Mouse (Mus musculus): ENCODE results near the gene Ccdc51. TPM values are rescaled to one million over a fixed set of nuclear protein-coding genes. Genes with fewer than 3 reads are reported as not detected.

Gene Ccdc51
- polyA plus RNA-seq, 1 experiment from 2014 or later, result 13.1 TPM

GRCm38 (mm10) chr9:109049996-109050673 lies 32.2 kb upstream of the Ccdc51 start:
- Histone ChIP-seq H3K4me1 (ENCODE audit: control insufficient read depth, insufficient read depth, low read depth, low read length) (peaks cover 5% of the 10 kb centered on the region), H3K36me3 (ENCODE audit: control insufficient read depth, insufficient read depth, low read length) (no peaks in the 10 kb centered on the region), H3K27me3 (replicated peaks; ENCODE audit: control insufficient read depth, insufficient read depth, low read length) (no peaks in the 10 kb centered on the region), H3K27ac (ENCODE audit: low read depth, low read length) (no peak overlapping the region), H3K4me3 (ENCODE audit: low read length) (no peak overlapping the region), H3K4me2 (ENCODE audit: low read length) (no peak overlapping the region), H3K9me3 (ENCODE audit: control insufficient read depth, low read length) (no peaks in the 10 kb centered on the region), H3K9ac (ENCODE audit: low read depth, low read length) (no peak overlapping the region)
- whole genome bisulfite sequencing, result 82% methylated on average over 9 of the region's 9 CpGs
- ATAC-seq, result no peak

DNA sequence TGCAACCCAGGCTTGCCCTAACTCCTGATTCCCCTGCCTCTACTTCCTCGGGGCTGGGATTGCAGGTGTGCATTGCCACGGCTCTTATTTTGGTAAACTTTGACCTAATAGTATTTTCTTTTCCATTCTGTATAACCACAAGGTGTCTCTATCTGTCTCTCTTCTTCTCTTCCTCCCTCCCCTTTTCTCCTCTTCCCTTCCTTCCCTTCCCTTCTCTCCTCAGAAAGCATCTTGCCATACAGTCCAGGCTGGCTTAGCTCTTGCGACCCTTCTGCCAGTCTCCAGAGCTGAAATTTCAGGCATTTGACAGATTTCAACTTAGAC lies 31.7 kb upstream of the Ccdc51 start:
- Histone ChIP-seq H3K36me3 (ENCODE audit: control insufficient read depth, insufficient read depth, low read length) (no peaks in the 10 kb centered on the region), H3K27me3 (replicated peaks; ENCODE audit: control insufficient read depth, insufficient read depth, low read length) (no peaks in the 10 kb centered on the region), H3K4me2 (ENCODE audit: low read length) (no peak overlapping the region), H3K4me1 (ENCODE audit: control insufficient read depth, insufficient read depth, low read depth, low read length) (peaks cover 9% of the 10 kb centered on the region), H3K9ac (ENCODE audit: low read depth, low read length) (no peak overlapping the region), H3K9me3 (ENCODE audit: control insufficient read depth, low read length) (no peaks in the 10 kb centered on the region), H3K27ac (ENCODE audit: low read depth, low read length) (no peak overlapping the region), H3K4me3 (ENCODE audit: low read length) (no peak overlapping the region)
- ATAC-seq, result no peak
- 86% methylated on average over 3 of the region's 3 CpGs for WGBS

DNA sequence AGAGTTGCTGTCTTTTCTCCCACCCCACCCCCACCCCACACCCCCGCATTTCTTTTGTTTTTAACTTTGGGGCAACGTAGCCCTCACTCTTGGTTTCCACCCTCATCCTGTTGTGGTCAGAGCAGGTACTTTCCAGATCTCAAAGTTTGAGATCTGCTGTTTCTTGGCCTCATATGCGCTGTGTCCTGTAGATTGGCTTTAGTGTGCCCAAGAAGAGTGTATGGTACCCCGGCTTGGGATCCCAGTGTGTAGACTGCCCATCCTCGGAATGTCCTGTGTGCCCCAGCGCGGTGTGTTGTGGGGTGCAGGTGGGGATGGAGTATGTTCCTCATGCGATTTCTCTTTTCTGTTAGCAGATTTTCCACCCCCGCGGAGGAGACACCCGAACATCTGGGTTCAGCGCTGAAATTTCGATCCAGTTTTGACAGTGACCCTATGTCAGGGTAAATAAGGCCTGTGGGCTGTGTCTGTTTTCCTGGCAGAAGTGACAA lies 31.2 kb upstream of the Ccdc51 start:
- Histone ChIP-seq H3K4me1 (ENCODE audit: control insufficient read depth, insufficient read depth, low read depth, low read length) (peaks cover 9% of the 10 kb centered on the region), H3K4me3 (ENCODE audit: low read length) (no peak overlapping the region), H3K36me3 (ENCODE audit: control insufficient read depth, insufficient read depth, low read length) (0 out of 2 replicates have a peak, but pooled peaks cover under 1% of the 10 kb centered on the region), H3K27me3 (replicated peaks; ENCODE audit: control insufficient read depth, insufficient read depth, low read length) (no peaks in the 10 kb centered on the region), H3K4me2 (ENCODE audit: low read length) (no peak overlapping the region), H3K9me3 (ENCODE audit: control insufficient read depth, low read length) (no peaks in the 10 kb centered on the region), H3K9ac (ENCODE audit: low read depth, low read length) (no peak overlapping the region), H3K27ac (ENCODE audit: low read depth, low read length) (no peak overlapping the region)
- no peak for ATAC-seq
- 88% methylated on average over 13 of the region's 13 CpGs for WGBS

GRCm38 (mm10) chr9:109051651-109052489 lies 30.4 kb upstream of the Ccdc51 start:
- H3K27me3 ChIP-seq (replicated peaks; ENCODE audit: control insufficient read depth, insufficient read depth, low read length), result no peaks in the 10 kb centered on the region
- H3K4me2 ChIP-seq (ENCODE audit: low read length), result no peak overlapping the region
- no peak overlapping the region for H3K27ac ChIP-seq (ENCODE audit: low read depth, low read length)
- no peak overlapping the region for H3K9ac ChIP-seq (ENCODE audit: low read depth, low read length)
- 87% methylated on average over 9 of the region's 10 CpGs for WGBS
- no peak overlapping the region for H3K4me3 ChIP-seq (ENCODE audit: low read length)
- peaks cover 9% of the 10 kb centered on the region for H3K4me1 ChIP-seq (ENCODE audit: control insufficient read depth, insufficient read depth, low read depth, low read length)
- no peak for ATAC-seq
- no peaks in the 10 kb centered on the region for H3K9me3 ChIP-seq (ENCODE audit: control insufficient read depth, low read length)
- H3K36me3 ChIP-seq (ENCODE audit: control insufficient read depth, insufficient read depth, low read length), result peaks cover 6% of the 10 kb centered on the region

GRCm38 (mm10) chr9:109052490-109053260 lies 29.6 kb upstream of the Ccdc51 start:
- H3K4me3 ChIP-seq (ENCODE audit: low read length), result no peak overlapping the region
- H3K27ac ChIP-seq (ENCODE audit: low read depth, low read length), result no peak overlapping the region
- no peak overlapping the region for H3K4me2 ChIP-seq (ENCODE audit: low read length)
- H3K9me3 ChIP-seq (ENCODE audit: control insufficient read depth, low read length), result no peaks in the 10 kb centered on the region
- H3K4me1 ChIP-seq (ENCODE audit: control insufficient read depth, insufficient read depth, low read depth, low read length), result peaks cover 9% of the 10 kb centered on the region
- H3K27me3 ChIP-seq (replicated peaks; ENCODE audit: control insufficient read depth, insufficient read depth, low read length), result no peaks in the 10 kb centered on the region
- H3K9ac ChIP-seq (ENCODE audit: low read depth, low read length), result no peak overlapping the region
- H3K36me3 ChIP-seq (ENCODE audit: control insufficient read depth, insufficient read depth, low read length), result peaks cover 8% of the 10 kb centered on the region
- no peak for ATAC-seq
- whole genome bisulfite sequencing, result 87% methylated on average over 9 of the region's 9 CpGs

- ATAC-seq, result no peak
- Histone ChIP-seq H3K9ac (ENCODE audit: low read depth, low read length) (no peak overlapping the region), H3K4me2 (ENCODE audit: low read length) (no peak overlapping the region), H3K9me3 (ENCODE audit: control insufficient read depth, low read length) (no peaks in the 10 kb centered on the region), H3K27me3 (replicated peaks; ENCODE audit: control insufficient read depth, insufficient read depth, low read length) (no peaks in the 10 kb centered on the region), H3K4me3 (ENCODE audit: low read length) (no peak overlapping the region), H3K4me1 (ENCODE audit: control insufficient read depth, insufficient read depth, low read depth, low read length) (peaks cover 9% of the 10 kb centered on the region), H3K36me3 (ENCODE audit: control insufficient read depth, insufficient read depth, low read length) (peaks cover 12% of the 10 kb centered on the region), H3K27ac (ENCODE audit: low read depth, low read length) (no peak overlapping the region)
- 87% methylated on average over 3 of the region's 3 CpGs for WGBS
Measured at GRCm38 (mm10) chr9:109053366-109053765, 28.9 kb upstream of the Ccdc51 start.

DNA sequence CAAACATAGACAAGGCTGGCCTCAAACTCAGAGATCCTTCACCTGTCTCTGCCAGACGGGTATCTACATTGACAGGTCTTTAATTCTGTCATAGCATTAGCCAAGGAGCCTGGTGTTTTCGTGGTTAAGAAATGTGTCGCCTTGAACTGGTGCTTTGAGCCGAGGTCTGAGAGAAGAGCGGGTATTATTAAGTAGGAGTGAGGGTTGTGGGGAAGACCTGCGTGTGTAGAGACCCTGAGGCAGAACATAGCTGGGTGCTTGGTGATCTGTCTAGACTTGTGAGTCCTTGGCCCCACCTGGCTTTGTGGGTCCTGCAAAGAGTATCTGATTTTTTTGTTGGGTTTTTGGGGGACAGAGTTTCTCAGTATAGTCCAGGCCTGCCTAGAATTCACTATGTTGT lies 28.4 kb upstream of the Ccdc51 start:
- H3K4me3 ChIP-seq (ENCODE audit: low read length), result no peak overlapping the region
- ATAC-seq, result no peak
- H3K9ac ChIP-seq (ENCODE audit: low read depth, low read length), result no peak overlapping the region
- peaks cover 14% of the 10 kb centered on the region for H3K36me3 ChIP-seq (ENCODE audit: control insufficient read depth, insufficient read depth, low read length)
- no peak overlapping the region for H3K27ac ChIP-seq (ENCODE audit: low read depth, low read length)
- H3K4me2 ChIP-seq (ENCODE audit: low read length), result no peak overlapping the region
- H3K4me1 ChIP-seq (ENCODE audit: control insufficient read depth, insufficient read depth, low read depth, low read length), result peaks cover 14% of the 10 kb centered on the region
- WGBS, result 77% methylated on average over 6 of the region's 6 CpGs
- no peaks in the 10 kb centered on the region for H3K27me3 ChIP-seq (replicated peaks; ENCODE audit: control insufficient read depth, insufficient read depth, low read length)
- no peaks in the 10 kb centered on the region for H3K9me3 ChIP-seq (ENCODE audit: control insufficient read depth, low read length)

DNA sequence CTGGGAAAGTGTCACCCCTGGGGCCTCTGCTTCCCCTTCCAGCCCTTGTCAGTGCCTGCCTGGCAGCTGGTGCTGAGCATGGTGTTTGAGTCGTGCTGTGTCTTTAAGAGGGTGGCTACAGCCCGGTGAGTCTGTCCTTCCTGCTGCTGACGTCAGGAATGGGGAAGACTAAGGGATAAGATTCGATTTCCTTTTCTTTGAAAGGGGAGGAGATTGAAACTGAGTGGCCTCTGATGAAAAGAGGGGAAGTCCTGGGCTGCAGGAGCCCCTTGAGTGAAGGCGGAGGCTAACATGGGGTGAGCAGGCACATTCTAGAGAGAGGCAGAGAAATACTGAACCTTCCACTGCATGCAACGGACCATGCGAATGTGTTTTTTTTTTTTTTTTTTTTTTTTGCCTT lies 27.6 kb upstream of the Ccdc51 start:
- H3K9me3 ChIP-seq (ENCODE audit: control insufficient read depth, low read length), result no peaks in the 10 kb centered on the region
- peaks cover 22% of the 10 kb centered on the region for H3K4me1 ChIP-seq (ENCODE audit: control insufficient read depth, insufficient read depth, low read depth, low read length)
- peak overlapping the region; percentile 55 for H3K4me2 ChIP-seq (ENCODE audit: low read length)
- peak overlapping the region; percentile 66 for H3K27ac ChIP-seq (ENCODE audit: low read depth, low read length)
- H3K9ac ChIP-seq (ENCODE audit: low read depth, low read length), result peak overlapping the region; percentile 61
- peak; percentile 87 for ATAC-seq
- H3K4me3 ChIP-seq (ENCODE audit: low read length), result peak overlapping the region; percentile 34
- H3K36me3 ChIP-seq (ENCODE audit: control insufficient read depth, insufficient read depth, low read length), result peaks cover 14% of the 10 kb centered on the region
- H3K27me3 ChIP-seq (replicated peaks; ENCODE audit: control insufficient read depth, insufficient read depth, low read length), result no peaks in the 10 kb centered on the region
- 6% methylated on average over 7 of the region's 7 CpGs for WGBS
